Mouse (Mus musculus) liver, embryonic 13.5 days (tissue): ENCODE results near the gene Fbxl8. TPM values are rescaled to one million over a fixed set of nuclear protein-coding genes. Genes with fewer than 3 reads are reported as not detected.

ENCODE experiments used
- ATAC-seq: fragments of 200-750 bp; cut with Nextera tagmentation; 2 replicates; pipeline ENCODE4 v1.8.0; 2017; ENCODE audit warnings: low read depth, mild to moderate bottlenecking, moderate number of reproducible peaks, moderate library complexity
- DNase-seq: peaks from one replicate; pipeline ENCODE4 v3.0.0; 2022
- H3K27ac ChIP-seq: fragments of 300-500 bp; sonication (generic); 2 replicates; pipeline ENCODE4 v1.5.1; 2015; ENCODE audit warnings: moderate library complexity, mild to moderate bottlenecking, inconsistent platforms
- H3K27me3 ChIP-seq: fragments of 300-500 bp; sonication (generic); 2 replicates; pipeline ENCODE4 v1.6.1; 2015; ENCODE audit warnings: mild to moderate bottlenecking, inconsistent platforms
- H3K36me3 ChIP-seq: fragments of 300-500 bp; sonication (generic); 2 replicates; pipeline ENCODE4 v1.6.1; 2015; ENCODE audit warnings: mild to moderate bottlenecking, inconsistent platforms
- H3K4me1 ChIP-seq: fragments of 300-500 bp; sonication (generic); replicated peaks from 2 replicates; pipeline ENCODE4 v1.6.1; 2015; ENCODE audit warnings: inconsistent platforms
- H3K4me2 ChIP-seq: fragments of 300-500 bp; sonication (generic); 2 replicates; pipeline ENCODE4 v1.6.1; 2015; ENCODE audit warnings: inconsistent platforms, mild to moderate bottlenecking, moderate library complexity
- H3K4me3 ChIP-seq: fragments of 300-500 bp; sonication (generic); replicated peaks from 2 replicates; pipeline ENCODE4 v1.5.1; 2015; ENCODE audit warnings: mild to moderate bottlenecking, inconsistent platforms
- H3K9ac ChIP-seq: fragments of 300-500 bp; sonication (generic); 2 replicates; pipeline ENCODE4 v1.6.1; 2015; ENCODE audit warnings: mild to moderate bottlenecking, inconsistent platforms
- H3K9me3 ChIP-seq: fragments of 300-500 bp; sonication (generic); replicated peaks from 2 replicates; pipeline ENCODE4 v1.6.1; 2016; ENCODE audit warnings: inconsistent platforms
- WGBS: fragments of 180-500 bp; shearing (Covaris S2); methylation state at CpG from one replicate; pipeline ENCODE4 v1.1.7; 2015; ENCODE audit not compliant: insufficient replicate concordance; 5-methylcytosine and 5-hydroxymethylcytosine counted together
- polyA plus RNA-seq: library from polyadenylated mRNA; unstranded; fragments of >200 nt; fragmentation: Nextera tagmentation; extraction: Ambion mirVana; gene quantifications from 2 replicates; pipeline ENCODE4 v1.2.1, GENCODE M21; 2015

Gene Fbxl8
- polyA plus RNA-seq, 1 experiment from 2014 or later = 0.98 TPM

- H3K27me3 ChIP-seq = peaks cover 2% of the 10 kb centered on the region; the same call in 1 of the 2 replicates
- peak within 1 kb of the TSS; percentile 99 for H3K4me3 ChIP-seq
- H3K4me1 ChIP-seq = peaks cover 45% of the 10 kb centered on the region
- no peaks in the 10 kb centered on the region for H3K9me3 ChIP-seq
- H3K36me3 ChIP-seq = peaks cover 25% of the 10 kb centered on the region
- peak within 1 kb of the TSS; percentile 99 for H3K9ac ChIP-seq
- peak within 1 kb of the TSS; percentile 95 for H3K4me2 ChIP-seq
- DNase-seq (no peak), ATAC-seq (no peak)
- H3K27ac ChIP-seq = peak within 1 kb of the TSS; percentile 97
- 32% methylated on average over 11 of the region's 11 CpGs for WGBS
These were observed 31.6 kb downstream of the Fbxl8 start, which contains the start of gene Exoc3l for GRCm38 (mm10) chr8:105295895-105296573. Gene Exoc3l (minus strand): TSS chr8:105296101.

- peak within 1 kb of the TSS; percentile 97 for H3K27ac ChIP-seq
- peak within 1 kb of the TSS; percentile 99 for H3K4me3 ChIP-seq
- H3K27me3 ChIP-seq = peaks cover 2% of the 10 kb centered on the region; the same call in 1 of the 2 replicates
- peak; percentile 86 for DNase-seq
- peak; percentile 70 for ATAC-seq
- peak within 1 kb of the TSS; percentile 99 for H3K9ac ChIP-seq
- H3K4me1 ChIP-seq = peaks cover 62% of the 10 kb centered on the region
- H3K9me3 ChIP-seq = no peaks in the 10 kb centered on the region
- WGBS = under 1% methylated on average over 58 of the region's 58 CpGs
- H3K4me2 ChIP-seq = peak within 1 kb of the TSS; percentile 95
- H3K36me3 ChIP-seq = peaks cover 41% of the 10 kb centered on the region
These were observed 33.2 kb downstream of the Fbxl8 start, which contains the start of gene E2f4 for GRCm38 (mm10) chr8:105297511-105298192. Gene E2f4 (plus strand): TSS chr8:105297663.

- H3K9ac ChIP-seq = peak overlapping the region; percentile 99
- ATAC-seq (peak; percentile 15; the same call in 1 of the 2 replicates), DNase-seq (no peak)
- peak overlapping the region; percentile 97 for H3K27ac ChIP-seq
- H3K36me3 ChIP-seq = peaks cover 50% of the 10 kb centered on the region
- peaks cover 71% of the 10 kb centered on the region for H3K4me1 ChIP-seq
- H3K4me3 ChIP-seq = peak overlapping the region; percentile 99
- H3K4me2 ChIP-seq = peak overlapping the region; percentile 95
- WGBS = 26% methylated on average over 18 of the region's 18 CpGs
- H3K9me3 ChIP-seq = no peaks in the 10 kb centered on the region
- no peaks in the 10 kb centered on the region; the same call in 1 of the 2 replicates for H3K27me3 ChIP-seq
These were observed 34.2 kb downstream of the Fbxl8 start for GRCm38 (mm10) chr8:105298351-105299252.

- H3K4me2 ChIP-seq = peak overlapping the region; percentile 95
- peaks cover 64% of the 10 kb centered on the region for H3K36me3 ChIP-seq
- peak; percentile 90 for DNase-seq
- H3K27me3 ChIP-seq = no peaks in the 10 kb centered on the region; the same call in 1 of the 2 replicates
- peak overlapping the region; percentile 97 for H3K27ac ChIP-seq
- ATAC-seq = peak; percentile 94
- peaks cover 85% of the 10 kb centered on the region for H3K4me1 ChIP-seq
- no peaks in the 10 kb centered on the region for H3K9me3 ChIP-seq
- H3K4me3 ChIP-seq = peak overlapping the region; percentile 99
- 24% methylated on average over 8 of the region's 8 CpGs for WGBS
- peak overlapping the region; percentile 99 for H3K9ac ChIP-seq
These were observed 35.5 kb downstream of the Fbxl8 start for GRCm38 (mm10) chr8:105299962-105300361.

- no peak for DNase-seq
- no peaks in the 10 kb centered on the region for H3K9me3 ChIP-seq
- 64% methylated on average over 8 of the region's 8 CpGs for WGBS
- H3K9ac ChIP-seq = no peak overlapping the region
- H3K27me3 ChIP-seq = no peaks in the 10 kb centered on the region
- no peak for ATAC-seq
- H3K4me1 ChIP-seq = peaks cover 82% of the 10 kb centered on the region
- H3K36me3 ChIP-seq = peaks cover 95% of the 10 kb centered on the region
- no peak overlapping the region for H3K4me3 ChIP-seq
- H3K4me2 ChIP-seq = peak overlapping the region; percentile 95
- H3K27ac ChIP-seq = peak overlapping the region; percentile 97
These were observed 38.9 kb downstream of the Fbxl8 start for GRCm38 (mm10) chr8:105303396-105303795.

GRCm38 (mm10) chr8:105303874-105304273 is 39.4 kb downstream of the Fbxl8 start:
- peaks cover 77% of the 10 kb centered on the region for H3K4me1 ChIP-seq
- H3K4me2 ChIP-seq = peak overlapping the region; percentile 95
- DNase-seq = no peak

GRCm38 (mm10) chr8:105304325-105305210 is 40.1 kb downstream of the Fbxl8 start:
- Histone ChIP-seq H3K4me3 (0 out of 2 replicates have a peak overlapping the region, but pooled peaks have one; percentile 20), H3K27me3 (no peaks in the 10 kb centered on the region), H3K9me3 (no peaks in the 10 kb centered on the region), H3K4me1 (peaks cover 72% of the 10 kb centered on the region), H3K36me3 (peaks cover 97% of the 10 kb centered on the region), H3K4me2 (peak overlapping the region; percentile 62), H3K27ac (peak overlapping the region; percentile 97), H3K9ac (peak overlapping the region; percentile 41)
- 70% methylated on average over 9 of the region's 9 CpGs for WGBS
- DNase-seq (no peak), ATAC-seq (peak; percentile 3; the same call in 1 of the 2 replicates)

More at GRCm38 (mm10) chr8:105303874-105304273, 39.4 kb downstream of the Fbxl8 start:
- H3K9me3 ChIP-seq = no peaks in the 10 kb centered on the region
- peak overlapping the region; percentile 23; the same call in 1 of the 2 replicates for H3K9ac ChIP-seq
- no peaks in the 10 kb centered on the region for H3K27me3 ChIP-seq
- peak overlapping the region; percentile 97 for H3K27ac ChIP-seq
- H3K36me3 ChIP-seq = peaks cover 95% of the 10 kb centered on the region
- ATAC-seq = no peak
- peak overlapping the region; percentile 20; the same call in 1 of the 2 replicates for H3K4me3 ChIP-seq
- WGBS = 88% methylated on average over 9 of the region's 9 CpGs

- Histone ChIP-seq H3K4me3 (peak within 1 kb of the TSS; percentile 45), H3K9ac (peak within 1 kb of the TSS; percentile 59), H3K36me3 (peaks cover 97% of the 10 kb centered on the region), H3K4me1 (peaks cover 66% of the 10 kb centered on the region), H3K27ac (peak within 1 kb of the TSS; percentile 97), H3K9me3 (no peaks in the 10 kb centered on the region), H3K4me2 (peak within 1 kb of the TSS; percentile 62), H3K27me3 (no peaks in the 10 kb centered on the region)
- ATAC-seq (peak; percentile 75), DNase-seq (peak; percentile 57)
- 18% methylated on average over 30 of the region's 30 CpGs for WGBS
These were observed 41.0 kb downstream of the Fbxl8 start, which contains the start of gene Elmo3 for GRCm38 (mm10) chr8:105305211-105306145. Gene Elmo3 (plus strand): TSS chr8:105305601.

- H3K36me3 ChIP-seq = peaks cover 97% of the 10 kb centered on the region
- peak overlapping the region; percentile 59 for H3K9ac ChIP-seq
- DNase-seq (no peak), ATAC-seq (no peak)
- H3K27me3 ChIP-seq = no peaks in the 10 kb centered on the region
- peaks cover 60% of the 10 kb centered on the region for H3K4me1 ChIP-seq
- WGBS = 72% methylated on average over 5 of the region's 5 CpGs
- H3K9me3 ChIP-seq = no peaks in the 10 kb centered on the region
- H3K27ac ChIP-seq = peak overlapping the region; percentile 97
- H3K4me2 ChIP-seq = peak overlapping the region; percentile 62
- peak overlapping the region; percentile 45 for H3K4me3 ChIP-seq
These were observed 41.8 kb downstream of the Fbxl8 start for GRCm38 (mm10) chr8:105306146-105306691.
